Mouse (Mus musculus): ENCODE measurements around the gene 1700102P08Rik.

1700102P08Rik gene

GRCm38 (mm10) chr9:108392676-108393075 lies at the start of gene 1700102P08Rik:
Gene 1700102P08Rik, plus strand, starts transcription at chr9:108392805.
- DNase-seq (ENCODE audit: extremely low spot score, low spot score) = no peak

- DNase-seq (ENCODE audit: extremely low spot score, low spot score) = no peak
Measured at GRCm38 (mm10) chr9:108343331-108343730, 49.3 kb upstream of the 1700102P08Rik start.

GRCm38 (mm10) chr9:108343835-108344234 lies 48.8 kb upstream of the 1700102P08Rik start:
- no peak for DNase-seq (ENCODE audit: extremely low spot score, low spot score)

GRCm38 (mm10) chr9:108344471-108344870 lies 48.1 kb upstream of the 1700102P08Rik start:
- DNase-seq (ENCODE audit: extremely low spot score, low spot score) = no peak

GRCm38 (mm10) chr9:108347024-108347423 lies 45.6 kb upstream of the 1700102P08Rik start:
- no peak for DNase-seq (ENCODE audit: extremely low spot score, low spot score)

GRCm38 (mm10) chr9:108347540-108348289 lies 44.9 kb upstream of the 1700102P08Rik start, which contains the start of gene Usp4:
Gene Usp4, plus strand, starts transcription at chr9:108347853.
- peak; percentile 91 for DNase-seq (ENCODE audit: extremely low spot score, low spot score)

- no peak for DNase-seq (ENCODE audit: extremely low spot score, low spot score)
Measured at GRCm38 (mm10) chr9:108348290-108348680, 44.3 kb upstream of the 1700102P08Rik start.

- no peak for DNase-seq (ENCODE audit: extremely low spot score, low spot score)
Measured at GRCm38 (mm10) chr9:108349727-108350126, 42.9 kb upstream of the 1700102P08Rik start.

GRCm38 (mm10) chr9:108378234-108378633 lies 14.4 kb upstream of the 1700102P08Rik start:
- DNase-seq (ENCODE audit: extremely low spot score, low spot score) = no peak

GRCm38 (mm10) chr9:108378736-108379135 lies 13.9 kb upstream of the 1700102P08Rik start:
- DNase-seq (ENCODE audit: extremely low spot score, low spot score) = no peak

GRCm38 (mm10) chr9:108379294-108379693 lies 13.3 kb upstream of the 1700102P08Rik start:
- no peak for DNase-seq (ENCODE audit: extremely low spot score, low spot score)

GRCm38 (mm10) chr9:108381382-108381781 lies 11.2 kb upstream of the 1700102P08Rik start:
- no peak for DNase-seq (ENCODE audit: extremely low spot score, low spot score)

GRCm38 (mm10) chr9:108385006-108385405 lies 7.6 kb upstream of the 1700102P08Rik start:
- DNase-seq (ENCODE audit: extremely low spot score, low spot score) = no peak

- DNase-seq (ENCODE audit: extremely low spot score, low spot score) = no peak
Measured at GRCm38 (mm10) chr9:108386816-108387215, 5.8 kb upstream of the 1700102P08Rik start.

- no peak for DNase-seq (ENCODE audit: extremely low spot score, low spot score)
Measured at GRCm38 (mm10) chr9:108388601-108389000, 4.0 kb upstream of the 1700102P08Rik start.

GRCm38 (mm10) chr9:108389220-108389619 lies 3.4 kb upstream of the 1700102P08Rik start:
- DNase-seq (ENCODE audit: extremely low spot score, low spot score) = no peak

GRCm38 (mm10) chr9:108394191-108394590 lies 1.6 kb downstream of the 1700102P08Rik start:
- DNase-seq (ENCODE audit: extremely low spot score, low spot score) = no peak

- DNase-seq (ENCODE audit: extremely low spot score, low spot score) = no peak
Measured at GRCm38 (mm10) chr9:108395427-108395826, 2.8 kb downstream of the 1700102P08Rik start.

- no peak for DNase-seq (ENCODE audit: extremely low spot score, low spot score)
Measured at GRCm38 (mm10) chr9:108398324-108398723, 5.7 kb downstream of the 1700102P08Rik start.

GRCm38 (mm10) chr9:108401186-108401960 lies 8.8 kb downstream of the 1700102P08Rik start:
- no peak for DNase-seq (ENCODE audit: extremely low spot score, low spot score)

- DNase-seq (ENCODE audit: extremely low spot score, low spot score) = no peak
Measured at GRCm38 (mm10) chr9:108403081-108403480, 10.5 kb downstream of the 1700102P08Rik start.

GRCm38 (mm10) chr9:108404451-108404850 lies 11.8 kb downstream of the 1700102P08Rik start:
- DNase-seq (ENCODE audit: extremely low spot score, low spot score) = no peak

Data from neural tube, embryonic 10.5 days (tissue).